Mouse (Mus musculus) monocyte, adult 59 days (primary cell): ENCODE measurements around the gene Pde3b. TPM values are rescaled to one million over a fixed set of nuclear protein-coding genes. Genes with fewer than 3 reads are reported as not detected.

Experiments
- total RNA-seq, 2 experiments: library from RNA; stranded (reverse); gene quantifications; one replicate each; pipeline ENCODE4 v1.2.4; 2023

Gene Pde3b
- 10 to 100 TPM in 1 of 2 experiments, 1 to 10 TPM in 1; 9.3 to 11.2 TPM for total RNA-seq

GRCm38 (mm10) chr7:114414421-114415335 lies at the start of gene Pde3b:
Gene Pde3b (plus strand): TSS chr7:114415281.

DNA sequence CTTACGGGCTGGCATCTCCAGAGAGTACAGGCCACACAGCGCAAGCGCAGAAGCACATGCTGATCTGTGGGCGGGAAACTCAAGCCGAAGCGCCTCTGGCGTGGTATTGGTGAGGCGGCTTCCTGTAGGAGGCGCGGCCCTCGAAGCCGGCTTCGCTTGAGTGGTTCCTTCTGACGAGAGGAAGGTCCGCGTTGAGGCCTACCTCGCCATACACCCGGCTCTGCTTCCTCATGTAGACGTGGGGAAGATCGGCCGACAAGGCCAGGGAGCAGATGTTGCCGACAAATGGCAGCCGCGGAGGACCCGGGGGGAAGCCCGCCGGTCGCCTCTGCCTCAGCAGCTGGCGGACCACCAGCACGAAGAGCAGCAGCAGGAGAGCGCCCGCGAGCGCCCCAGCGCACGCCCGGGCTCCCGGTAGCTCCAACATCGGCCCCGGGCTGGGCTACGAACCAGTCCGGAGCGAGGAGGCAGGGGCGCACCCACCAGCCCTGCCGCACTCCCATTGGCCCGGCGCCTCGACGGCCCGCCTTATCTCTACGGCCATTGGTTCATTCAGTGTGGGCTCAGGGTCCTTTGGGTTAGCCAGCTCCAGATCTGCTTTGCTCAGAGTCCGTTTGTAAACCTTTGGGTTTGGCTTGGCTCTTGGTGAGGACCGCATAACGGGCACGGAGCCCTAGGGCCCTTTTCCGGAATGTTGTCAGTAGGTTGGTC lies 147.6 kb downstream of the Pde3b start, which contains the start of gene Cyp2r1:
Gene Cyp2r1 (minus strand): TSS at position 442 of the 711 bp plus-strand sequence.

Other genes with a start within 250 kb of the Pde3b start
- gene Copb1, start 160.6 kb upstream of the Pde3b start, total RNA-seq: 10 to 100 TPM; 84.5 to 87.5 TPM
- gene Psma1, start 139.2 kb upstream of the Pde3b start, total RNA-seq: 100 to 1,000 TPM in 1 of 2 experiments, 10 to 100 TPM in 1; 100.0 to 105 TPM
- gene Cyp2r1, start 147.7 kb downstream of the Pde3b start, total RNA-seq: 1 to 10 TPM; 3.5 TPM
- not detected for gene Calca, start 221.1 kb downstream of the Pde3b start, total RNA-seq